In genomic region chr14:64534194-64534593, GRCm38 (mm10) we compare ENCODE assay signal across 14 mouse cellular contexts.
A peak's percentile ranks its signal among the peaks of the same experiment; 100 is the strongest.
DNase-seq lines count a peak whose midpoint lies in the region; ATAC-seq lines count a peak whose summit lies in the region.
"Had no signal": no experiment of that assay in that cellular context is flagged by ENCODE, and none has a peak within 500 bp of the region (broad histone marks: within the 10 kb centered on the region; RNA-seq: fewer than 3 reads in every experiment).

No protein-coding gene starts in this region.

- peak; percentile 41 for DNase-seq in left cerebral cortex, postnatal 4 days
- DNase-seq in left cerebral cortex, adult 8-10 months (ENCODE audit: low spot score in 2 of 2) = no peak
- no peak for DNase-seq in forebrain, embryonic 14.5 days (ENCODE audit: low spot score)
- DNase-seq in midbrain, embryonic 10.5 days (ENCODE audit: low spot score) = no peak
- DNase-seq in embryo, embryonic 9.5 days (ENCODE audit: extremely low spot score) = no peak
- no peak for DNase-seq in thymus, postnatal 14 days
- no peak for DNase-seq in gastrocnemius, postnatal 4 days (ENCODE audit: low spot score in 2 of 2)
- DNase-seq: heart, postnatal 36 days; kidney, adult 8-10 months; lung, embryonic 14.5 days; thymus, adult 18-20 months had no signal

- no peak overlapping the region for H3K4me3 ChIP-seq in forebrain, embryonic 14.5 days (ENCODE audit: low read depth, low read length)
- H3K4me3 ChIP-seq in midbrain, embryonic 10.5 days = no peak overlapping the region
- H3K4me3 ChIP-seq: limb, embryonic 15.5 days had no signal

- H3K9ac ChIP-seq in forebrain, embryonic 14.5 days (ENCODE audit: low read length) = peak overlapping the region; percentile 47; the same call in 1 of the 2 replicates
- H3K9ac ChIP-seq: limb, embryonic 15.5 days; lung, embryonic 14.5 days had no signal

- WGBS in forebrain, embryonic 14.5 days = 27% methylated on average over 4 of the region's 4 CpGs
- 50% methylated on average over 4 of the region's 4 CpGs for WGBS in midbrain, embryonic 10.5 days

- peak overlapping the region; percentile 94 for H3K27ac ChIP-seq in forebrain, embryonic 14.5 days (ENCODE audit: low read depth, low read length)
- peak overlapping the region; percentile 75 for H3K27ac ChIP-seq in midbrain, embryonic 10.5 days (replicated peaks)
- H3K27ac ChIP-seq: limb, embryonic 15.5 days had no signal

- no peaks in the 10 kb centered on the region for H3K36me3 ChIP-seq in forebrain, embryonic 14.5 days (ENCODE audit: control insufficient read depth, insufficient read depth, low read length)
- no peaks in the 10 kb centered on the region for H3K36me3 ChIP-seq in midbrain, embryonic 10.5 days
- H3K36me3 ChIP-seq: limb, embryonic 15.5 days had no signal

- H3K9me3 ChIP-seq in forebrain, embryonic 14.5 days (replicated peaks; ENCODE audit: control insufficient read depth, low read length) = no peaks in the 10 kb centered on the region
- no peaks in the 10 kb centered on the region for H3K9me3 ChIP-seq in midbrain, embryonic 10.5 days (replicated peaks)
- H3K9me3 ChIP-seq: limb, embryonic 15.5 days had no signal

- H3K4me2 ChIP-seq in forebrain, embryonic 14.5 days (ENCODE audit: low read length) = peak overlapping the region; percentile 14; the same call in 1 of the 2 replicates
- H3K4me2 ChIP-seq: limb, embryonic 15.5 days; lung, embryonic 14.5 days had no signal

- peaks cover 18% of the 10 kb centered on the region for H3K4me1 ChIP-seq in forebrain, embryonic 14.5 days (ENCODE audit: control insufficient read depth, insufficient read depth, low read length)
- peaks cover 46% of the 10 kb centered on the region for H3K4me1 ChIP-seq in midbrain, embryonic 10.5 days
- H3K4me1 ChIP-seq: limb, embryonic 15.5 days had no signal

- no peaks in the 10 kb centered on the region for H3K27me3 ChIP-seq in forebrain, embryonic 14.5 days (replicated peaks; ENCODE audit: control insufficient read depth, insufficient read depth, low read length)
- no peaks in the 10 kb centered on the region for H3K27me3 ChIP-seq in midbrain, embryonic 10.5 days (ENCODE audit: low read depth, poor library complexity, severe bottlenecking)
- H3K27me3 ChIP-seq: limb, embryonic 15.5 days had no signal

- ATAC-seq in forebrain, embryonic 14.5 days = peak; percentile 72
- ATAC-seq in granulocyte monocyte progenitor cell, adult 5-6 weeks (replicated peaks; ENCODE audit: poor library complexity, severe bottlenecking) = no peak
- ATAC-seq: activated CD4-positive, CD25-positive, alpha-beta regulatory T cell, adult 4 months had no signal

- intact Hi-C loops in left cerebral cortex, postnatal 4 days (cut with DNase I) = no loop called here
